Mouse (Mus musculus) fibroblast of lung, adult 2 months (primary cell): ENCODE measurements at regions not wholly inside any gene's neighbourhood (a gene's known extent, or its start where the extent isn't known, plus 50 kb on each side); places are given as distances from the start of the nearest gene placed in this dataset.

Experiments
- DNase-seq: peaks from one replicate; pipeline ENCODE4 v3.0.0-alpha.2; 2011; ENCODE audit warnings: low read depth

DNA sequence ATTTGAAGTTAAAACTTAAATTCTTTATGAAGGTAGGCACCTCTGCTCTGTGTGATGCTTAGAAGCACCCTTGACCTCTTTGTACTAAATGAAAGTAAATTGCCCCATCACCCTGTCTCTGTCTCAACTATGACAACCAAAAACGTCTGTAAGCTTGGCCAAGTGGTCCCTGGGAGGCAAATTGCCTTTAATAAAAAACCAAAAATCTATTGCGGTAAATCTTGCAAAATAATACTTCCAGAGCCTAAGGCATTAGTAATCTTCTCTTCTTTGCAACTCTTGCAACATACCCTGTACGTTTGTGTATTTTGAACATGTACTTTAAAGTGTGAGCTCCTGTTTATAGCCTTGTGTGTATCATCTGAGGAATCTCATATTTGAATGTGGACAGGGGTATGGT lies 77.4 kb upstream of the Kcnj16 start:
- DNase-seq = peak; percentile 41

DNA sequence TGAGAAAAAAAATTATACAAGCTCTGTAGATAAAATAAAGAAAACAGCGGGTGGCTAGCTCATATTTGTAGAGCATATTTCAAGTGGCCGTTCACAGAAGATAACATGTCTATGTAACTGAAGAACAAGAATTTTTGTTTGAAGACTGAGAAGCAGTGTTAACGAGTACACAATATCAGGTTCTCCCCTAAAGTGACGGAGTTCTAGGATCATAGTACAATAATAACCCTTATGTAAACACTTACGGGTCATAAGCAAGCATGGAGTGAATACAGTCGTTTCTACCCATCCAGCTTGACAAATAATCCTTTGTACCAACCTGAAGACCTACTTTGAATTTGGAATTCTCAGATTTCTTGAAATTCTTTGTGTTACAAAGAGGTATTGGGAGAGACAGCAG lies 64.9 kb upstream of the Kcnj16 start:
- DNase-seq = no peak
